Mouse (Mus musculus) spleen, adult 2 months (tissue): Measurements from ENCODE around the gene Sestd1. TPM values are rescaled to one million over a fixed set of nuclear protein-coding genes. Genes with fewer than 3 reads are reported as not detected.

Experiments used
- DNase-seq, 2 experiments: peaks; one replicate each; pipeline versions ENCODE4 v3.0.0 to v3.0.0-alpha.2; 2012 to 2021; ENCODE audit warnings: low spot score in 2 of 2, low read depth in 1 of 2
- H3K27ac ChIP-seq: fragments of 200-500 bp; 2 replicates; pipeline ENCODE4 v1.5.1; 2012; ENCODE audit warnings: low read length, inconsistent platforms; ENCODE audit not compliant: insufficient read depth
- H3K27me3 ChIP-seq: fragments of 200-500 bp; 2 replicates; pipeline ENCODE4 v1.6.1; 2012; ENCODE audit warnings: mild to moderate bottlenecking, moderate library complexity, low read length, inconsistent platforms; ENCODE audit not compliant: control insufficient read depth, insufficient read depth
- H3K36me3 ChIP-seq: fragments of 200-500 bp; 2 replicates; pipeline ENCODE4 v1.6.1; 2012; ENCODE audit warnings: mild to moderate bottlenecking, low read length, inconsistent platforms; ENCODE audit not compliant: control insufficient read depth, insufficient read depth
- H3K4me1 ChIP-seq: fragments of 200-500 bp; 2 replicates; pipeline ENCODE4 v1.6.1; 2011; ENCODE audit warnings: inconsistent platforms; ENCODE audit not compliant: control insufficient read depth, insufficient read depth, insufficient read length
- H3K4me3 ChIP-seq: fragments of 200-500 bp; 2 replicates; pipeline ENCODE4 v1.5.1; 2011; ENCODE audit warnings: mild to moderate bottlenecking, inconsistent platforms; ENCODE audit not compliant: insufficient read depth, insufficient read length; ENCODE audit errors: extremely low read depth
- CTCF ChIP-seq: fragments of 200-500 bp; IDR thresholded peaks from 2 replicates; pipeline ENCODE4 v1.5.1; 2011; ENCODE audit warnings: mild to moderate bottlenecking, inconsistent platforms; ENCODE audit not compliant: insufficient read depth, insufficient read length, insufficient replicate concordance; ENCODE audit errors: extremely low read depth
- POLR2A ChIP-seq: fragments of 200-500 bp; IDR thresholded peaks from 2 replicates; pipeline ENCODE4 v1.6.1; 2011; ENCODE audit warnings: low read depth, low read length, inconsistent platforms
- WGBS: fragments of 180-500 bp; shearing (Covaris S2); methylation state at CpG from one replicate; pipeline ENCODE4 v1.1.7; 2018; 5-methylcytosine and 5-hydroxymethylcytosine counted together
- polyA plus RNA-seq: library from polyadenylated mRNA; depleted of rRNA; stranded (reverse); fragments of >200 nt; gene quantifications from 2 replicates; pipeline ENCODE4 v1.2.3, GENCODE M21; 2012; rRNA removed

Sestd1 gene
- polyA plus RNA-seq: 0.74 and 0.75 TPM in 2 replicates

GRCm38 (mm10) chr2:77280512-77281409, at the start of gene Sestd1:
Gene Sestd1 (minus strand): TSS chr2:77280592.
- DNase-seq: peak in 1 of 2 experiments; percentile 19
- 7% methylated on average over 70 of the region's 73 CpGs for WGBS

DNA sequence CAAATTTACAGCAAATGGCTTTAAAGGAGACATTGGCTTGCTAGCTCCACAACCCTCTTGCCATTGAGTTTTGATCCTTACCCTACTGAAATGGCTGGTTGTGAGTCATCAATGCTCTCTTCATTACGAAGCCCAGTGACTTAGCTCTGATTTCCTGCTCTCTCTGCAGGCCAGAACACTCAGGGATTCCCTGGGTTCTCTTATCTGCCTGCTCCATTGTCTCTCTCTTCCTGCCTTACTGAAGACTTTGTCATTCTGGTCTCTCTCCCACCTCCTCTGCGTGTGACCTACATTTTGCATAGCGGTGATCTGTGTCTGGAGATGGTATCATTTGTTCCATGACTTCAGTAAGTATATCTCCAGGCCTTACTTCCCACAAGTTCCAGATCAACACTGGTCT, 46.9 kb upstream of the Sestd1 start:
- Histone ChIP-seq H3K4me3 (no peak overlapping the region), H3K4me1 (no peaks in the 10 kb centered on the region), H3K36me3 (no peaks in the 10 kb centered on the region), H3K27me3 (no peaks in the 10 kb centered on the region), H3K27ac (no peak overlapping the region)
- TF ChIP-seq CTCF (no peak), POLR2A (no peak)
- WGBS: 66% methylated on average over 3 of the region's 3 CpGs
- no peak for DNase-seq

More at GRCm38 (mm10) chr2:77280512-77281409, at the start of gene Sestd1:
- Histone ChIP-seq H3K4me3 (peak within 1 kb of the TSS; percentile 58), H3K36me3 (no peaks in the 10 kb centered on the region), H3K27ac (no peak within 1 kb of the TSS), H3K4me1 (peaks cover 9% of the 10 kb centered on the region), H3K27me3 (peaks cover 7% of the 10 kb centered on the region)
- no peak for TF ChIP-seq CTCF
- TF ChIP-seq POLR2A: no peak

DNA sequence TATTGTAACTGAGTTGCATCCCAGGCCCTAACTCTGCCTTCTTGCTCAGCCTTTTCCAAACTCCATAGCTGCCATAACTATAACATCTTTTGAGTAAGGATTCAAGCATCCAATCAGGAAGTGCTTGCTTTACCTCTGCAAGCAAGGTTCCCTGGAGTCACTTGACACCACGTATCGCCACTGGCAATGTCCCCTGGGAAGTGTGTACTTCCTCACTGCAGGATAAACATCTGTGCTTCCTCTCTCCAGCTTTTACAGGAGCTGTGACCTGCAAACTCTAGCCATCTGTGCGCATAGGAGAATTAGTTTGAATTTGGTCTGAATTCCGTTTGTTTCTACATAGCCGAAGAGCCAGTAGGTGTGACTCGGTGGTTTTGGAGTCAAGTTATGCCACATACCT, 43.3 kb upstream of the Sestd1 start:
- Histone ChIP-seq H3K27ac (no peak overlapping the region), H3K4me1 (no peaks in the 10 kb centered on the region), H3K27me3 (no peaks in the 10 kb centered on the region), H3K36me3 (no peaks in the 10 kb centered on the region), H3K4me3 (no peak overlapping the region)
- no peak for DNase-seq
- TF ChIP-seq CTCF: no peak
- no peak for TF ChIP-seq POLR2A
- 54% methylated on average over 6 of the region's 6 CpGs for WGBS

GRCm38 (mm10) chr2:77323156-77323555, 42.8 kb upstream of the Sestd1 start:
- no peak for TF ChIP-seq POLR2A
- TF ChIP-seq CTCF: no peak
- H3K4me1 ChIP-seq: no peaks in the 10 kb centered on the region
- no peaks in the 10 kb centered on the region for H3K27me3 ChIP-seq
- WGBS: 91% methylated on average over 9 of the region's 9 CpGs
- no peak overlapping the region for H3K4me3 ChIP-seq
- H3K27ac ChIP-seq: no peak overlapping the region
- H3K36me3 ChIP-seq: no peaks in the 10 kb centered on the region
- DNase-seq: no peak

GRCm38 (mm10) chr2:77319196-77319595, 38.8 kb upstream of the Sestd1 start:
- Histone ChIP-seq H3K4me1 (no peaks in the 10 kb centered on the region), H3K36me3 (no peaks in the 10 kb centered on the region), H3K27ac (no peak overlapping the region), H3K4me3 (no peak overlapping the region), H3K27me3 (no peaks in the 10 kb centered on the region)
- TF ChIP-seq POLR2A (no peak), CTCF (no peak)
- WGBS: 89% methylated on average over 5 of the region's 5 CpGs
- no peak for DNase-seq

DNA sequence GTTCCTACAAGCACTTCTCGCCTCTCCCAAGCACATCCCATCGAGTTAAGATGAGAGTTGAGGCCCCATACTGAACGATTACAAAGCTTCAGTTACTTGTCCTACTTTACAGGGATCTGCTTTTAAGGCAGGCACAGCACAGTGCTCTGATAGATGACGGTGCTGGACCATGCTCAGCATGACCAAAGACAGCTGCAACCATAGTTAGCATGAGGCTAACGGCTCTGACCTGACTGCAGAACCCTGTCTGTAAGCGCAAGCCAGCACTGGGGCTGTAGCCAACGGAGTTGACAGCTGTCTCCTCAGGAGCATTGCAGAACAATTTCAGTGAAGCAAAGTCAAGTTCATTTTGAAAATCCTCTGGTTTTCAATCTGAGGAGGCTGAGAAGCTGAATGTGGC, 36.6 kb upstream of the Sestd1 start:
- no peaks in the 10 kb centered on the region for H3K4me1 ChIP-seq
- no peak for DNase-seq
- no peaks in the 10 kb centered on the region for H3K27me3 ChIP-seq
- H3K4me3 ChIP-seq: no peak overlapping the region
- no peaks in the 10 kb centered on the region for H3K36me3 ChIP-seq
- 66% methylated on average over 7 of the region's 7 CpGs for WGBS
- TF ChIP-seq CTCF (no peak), POLR2A (no peak)
- H3K27ac ChIP-seq: no peak overlapping the region

DNA sequence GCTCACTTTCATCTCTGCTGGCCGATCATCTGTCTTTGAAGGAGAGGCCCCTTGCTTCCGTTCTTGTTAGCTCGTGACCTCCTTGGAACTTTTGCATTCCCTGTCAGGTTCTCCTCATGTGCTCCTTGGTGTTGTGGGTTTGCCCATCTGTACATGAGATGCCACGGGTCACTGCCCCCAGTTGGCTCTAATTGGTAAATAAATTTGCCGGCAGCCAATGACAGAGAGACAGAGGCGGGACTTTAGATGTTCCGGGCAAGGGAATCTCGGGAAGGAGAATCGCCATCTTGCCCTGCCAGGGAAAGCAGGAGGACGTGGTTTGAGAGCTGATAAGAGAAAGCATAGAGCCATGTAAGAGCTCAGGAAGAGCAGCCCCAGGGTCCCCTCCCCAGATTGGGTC, 33.5 kb upstream of the Sestd1 start:
- Histone ChIP-seq H3K4me1 (no peaks in the 10 kb centered on the region), H3K36me3 (no peaks in the 10 kb centered on the region), H3K27ac (no peak overlapping the region), H3K4me3 (no peak overlapping the region), H3K27me3 (no peaks in the 10 kb centered on the region)
- WGBS: 92% methylated on average over 10 of the region's 10 CpGs
- TF ChIP-seq POLR2A (no peak), CTCF (no peak)
- no peak for DNase-seq
